Mouse (Mus musculus) forebrain, embryonic 14.5 days (tissue): ENCODE data around the gene Mdc1. TPM values are rescaled to one million over a fixed set of nuclear protein-coding genes. Genes with fewer than 3 reads are reported as not detected.
A peak's percentile ranks its signal among the peaks of the same experiment; 100 is the strongest.

ENCODE experiments used
- ATAC-seq: fragments of 200-750 bp; cut with Nextera tagmentation; 2 replicates; pipeline ENCODE4 v1.8.0; 2017; ENCODE audit warnings: mild to moderate bottlenecking, moderate library complexity
- DNase-seq: peaks from one replicate; pipeline ENCODE4 v3.0.0-alpha.2; 2015; ENCODE audit warnings: low spot score
- H3K27ac ChIP-seq: fragments of 300-500 bp; sonication (generic); 2 replicates; pipeline ENCODE4 v1.5.1; 2014; ENCODE audit warnings: low read depth, mild to moderate bottlenecking, control low read depth, low read length, moderate library complexity
- H3K27me3 ChIP-seq: fragments of 300-500 bp; sonication (generic); replicated peaks from 2 replicates; pipeline ENCODE4 v1.6.1; 2014; ENCODE audit warnings: low read length, control low read depth, mixed read lengths; ENCODE audit not compliant: control insufficient read depth, insufficient read depth
- H3K36me3 ChIP-seq: fragments of 300-500 bp; sonication (generic); 2 replicates; pipeline ENCODE4 v1.6.1; 2014; ENCODE audit warnings: low read length, control low read depth; ENCODE audit not compliant: control insufficient read depth, insufficient read depth
- H3K4me1 ChIP-seq: fragments of 300-500 bp; sonication (generic); 2 replicates; pipeline ENCODE4 v1.6.1; 2014; ENCODE audit warnings: antibody characterized with exemption, low read length, control low read depth; ENCODE audit not compliant: control insufficient read depth, insufficient read depth
- H3K4me2 ChIP-seq: fragments of 300-500 bp; sonication (generic); 2 replicates; pipeline ENCODE4 v1.6.1; 2014; ENCODE audit warnings: mild to moderate bottlenecking, control low read depth, low read length
- H3K4me3 ChIP-seq: fragments of 300-500 bp; sonication (generic); 2 replicates; pipeline ENCODE4 v1.5.1; 2014; ENCODE audit warnings: low read depth, low read length, control low read depth
- H3K9ac ChIP-seq: fragments of 300-500 bp; sonication (generic); 2 replicates; pipeline ENCODE4 v1.6.1; 2014; ENCODE audit warnings: mild to moderate bottlenecking, low read length, control low read depth, moderate library complexity
- H3K9me3 ChIP-seq: fragments of 300-500 bp; sonication (generic); replicated peaks from 2 replicates; pipeline ENCODE4 v1.6.1; 2016; ENCODE audit warnings: low read length, control low read depth, mixed read lengths; ENCODE audit not compliant: control insufficient read depth
- WGBS: fragments of 180-500 bp; shearing (Covaris S2); extraction: QIAGEN DNeasy Blood & Tissue Kit; methylation state at CpG from one replicate; pipeline ENCODE4 v1.1.7; 2014; 5-methylcytosine and 5-hydroxymethylcytosine counted together
- polyA plus RNA-seq: library from polyadenylated mRNA; unstranded; fragments of >200 nt; fragmentation: Nextera tagmentation; extraction: Ambion mirVana; gene quantifications from 2 replicates; pipeline ENCODE4 v1.2.1, GENCODE M21; 2014

Mdc1 gene
- polyA plus RNA-seq, 1 experiment from 2014 or later: 14.4 TPM

- Histone ChIP-seq H3K9ac (peak overlapping the region; percentile 72), H3K4me2 (peak overlapping the region; percentile 92), H3K36me3 (peaks cover 14% of the 10 kb centered on the region), H3K4me3 (peak overlapping the region; percentile 59), H3K9me3 (peaks cover 4% of the 10 kb centered on the region; the same call in 1 of the 2 replicates), H3K27me3 (no peaks in the 10 kb centered on the region), H3K27ac (peak overlapping the region; percentile 96), H3K4me1 (peaks cover 33% of the 10 kb centered on the region)
- DNase-seq (peak; percentile 28), ATAC-seq (no peak)
- 8% methylated on average over 26 of the region's 26 CpGs for whole genome bisulfite sequencing
Observed at GRCm38 (mm10) chr17:35866911-35867890, 25.9 kb downstream of the Mdc1 start.

DNA sequence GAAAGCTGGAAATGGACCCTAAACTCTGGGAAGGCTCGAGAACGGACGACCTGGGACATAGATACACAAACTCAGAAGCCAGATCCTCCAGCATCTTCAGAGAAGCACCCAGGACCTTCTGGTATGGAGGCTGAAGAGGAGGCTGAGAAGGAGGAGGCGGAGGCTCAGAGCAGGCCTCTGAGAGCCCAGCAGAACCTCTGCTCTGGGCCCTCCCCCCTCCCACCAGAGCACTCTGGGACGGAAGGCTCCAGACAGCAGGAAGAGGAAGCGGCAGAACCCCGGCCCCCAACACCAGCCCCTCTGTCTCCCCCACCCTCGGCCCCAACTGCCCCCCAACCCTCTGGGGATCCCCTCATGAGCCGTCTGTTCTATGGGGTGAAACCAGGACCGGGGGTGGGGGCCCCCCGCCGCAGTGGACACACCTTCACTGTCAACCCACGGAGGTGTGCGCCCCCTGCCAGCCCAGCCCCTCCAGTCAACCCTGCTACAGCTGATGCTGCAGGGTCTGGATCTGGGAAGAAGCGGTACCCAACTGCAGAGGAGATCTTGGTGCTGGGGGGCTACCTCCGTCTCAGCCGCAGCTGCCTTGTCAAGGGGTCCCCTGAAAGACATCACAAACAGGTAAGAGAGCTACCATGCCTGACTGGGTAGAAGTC is 27.0 kb downstream of the Mdc1 start:
- no peaks in the 10 kb centered on the region for H3K27me3 ChIP-seq
- peak overlapping the region; percentile 21; the same call in 1 of the 2 replicates for H3K27ac ChIP-seq
- H3K9me3 ChIP-seq: peaks cover 4% of the 10 kb centered on the region; the same call in 1 of the 2 replicates
- DNase-seq (no peak), ATAC-seq (no peak)
- peak overlapping the region; percentile 59 for H3K4me3 ChIP-seq
- H3K36me3 ChIP-seq: peaks cover 19% of the 10 kb centered on the region
- peaks cover 33% of the 10 kb centered on the region for H3K4me1 ChIP-seq
- peak overlapping the region; percentile 72 for H3K9ac ChIP-seq
- WGBS: 40% methylated on average over 14 of the region's 17 CpGs
- peak overlapping the region; percentile 92 for H3K4me2 ChIP-seq

DNA sequence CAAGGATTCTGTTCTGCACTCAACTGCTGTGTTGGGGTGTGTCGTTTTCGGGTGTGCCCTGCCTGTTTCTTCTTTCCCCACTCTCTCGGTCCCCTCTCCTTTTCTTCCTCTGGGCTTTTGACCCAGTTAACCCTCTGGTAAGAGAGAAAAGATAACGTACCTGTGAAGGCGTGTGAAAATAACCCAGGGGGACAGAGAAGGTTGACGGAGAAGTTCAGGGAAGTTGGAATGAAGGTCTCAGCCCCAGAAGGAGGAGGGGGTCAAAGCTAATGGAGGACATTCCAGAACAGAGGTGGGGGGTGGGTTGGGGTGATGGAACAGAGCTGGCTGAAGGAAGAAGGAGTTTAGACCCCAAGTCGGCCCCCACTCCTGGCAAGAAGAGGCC is 27.6 kb downstream of the Mdc1 start:
- no peak for DNase-seq
- Histone ChIP-seq H3K36me3 (peaks cover 19% of the 10 kb centered on the region), H3K27ac (no peak overlapping the region), H3K9me3 (peaks cover 4% of the 10 kb centered on the region; the same call in 1 of the 2 replicates), H3K4me3 (peak overlapping the region; percentile 59), H3K4me1 (peaks cover 33% of the 10 kb centered on the region), H3K4me2 (peak overlapping the region; percentile 92), H3K27me3 (no peaks in the 10 kb centered on the region), H3K9ac (peak overlapping the region; percentile 72)
- 4% methylated on average over 7 of the region's 7 CpGs for WGBS
- ATAC-seq: no peak

DNA sequence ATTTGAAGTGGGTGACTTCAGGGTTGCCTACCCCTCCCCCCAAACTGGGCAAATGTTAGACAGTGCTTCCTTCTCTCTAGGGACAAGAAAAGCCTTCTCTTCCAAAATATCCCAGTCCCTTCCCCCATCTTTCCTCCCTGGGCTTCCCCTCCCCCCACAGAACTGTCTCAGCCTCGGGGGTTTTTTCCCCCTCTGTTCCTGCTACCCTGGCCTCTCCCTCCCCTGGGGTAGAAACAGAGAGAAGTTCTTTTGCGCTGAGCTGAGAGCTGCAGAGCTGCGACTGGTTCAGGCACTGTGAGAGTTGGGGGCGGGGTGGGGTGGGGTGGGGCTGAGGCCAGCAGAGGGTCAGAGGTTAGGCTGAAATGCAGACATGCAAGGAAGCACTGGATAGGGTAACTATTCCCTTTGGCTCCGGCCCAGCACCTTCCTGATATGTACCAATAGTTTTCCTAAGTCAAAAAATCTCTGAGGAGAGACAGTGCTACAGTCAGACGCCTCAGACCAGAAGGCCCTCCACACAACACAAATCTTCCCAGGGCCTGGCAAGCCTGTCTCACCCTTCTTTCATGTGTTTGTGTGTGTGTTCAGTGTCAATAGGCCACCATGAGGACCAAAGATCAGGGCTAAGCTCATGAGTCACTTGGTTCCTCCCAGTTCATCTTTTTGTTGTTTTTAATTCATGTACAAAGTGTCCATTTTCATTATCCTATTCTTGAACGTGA is 28.2 kb downstream of the Mdc1 start:
- Histone ChIP-seq H3K36me3 (peaks cover 25% of the 10 kb centered on the region), H3K27me3 (no peaks in the 10 kb centered on the region), H3K9ac (peak overlapping the region; percentile 72), H3K9me3 (peaks cover 4% of the 10 kb centered on the region; the same call in 1 of the 2 replicates), H3K27ac (peak overlapping the region; percentile 55; the same call in 1 of the 2 replicates), H3K4me2 (peak overlapping the region; percentile 92), H3K4me3 (peak overlapping the region; percentile 59), H3K4me1 (peaks cover 33% of the 10 kb centered on the region)
- ATAC-seq: no peak
- 3% methylated on average over 7 of the region's 7 CpGs for WGBS
- peak; percentile 10 for DNase-seq

- peak overlapping the region; percentile 18; the same call in 1 of the 2 replicates for H3K27ac ChIP-seq
- ATAC-seq (no peak), DNase-seq (no peak)
- peaks cover 33% of the 10 kb centered on the region for H3K36me3 ChIP-seq
- H3K9me3 ChIP-seq: peaks cover 4% of the 10 kb centered on the region; the same call in 1 of the 2 replicates
- peaks cover 33% of the 10 kb centered on the region for H3K4me1 ChIP-seq
- WGBS: 76% methylated on average over 9 of the region's 9 CpGs
- H3K4me3 ChIP-seq: peak overlapping the region; percentile 59
- peak overlapping the region; percentile 92 for H3K4me2 ChIP-seq
- H3K9ac ChIP-seq: peak overlapping the region; percentile 72
- H3K27me3 ChIP-seq: no peaks in the 10 kb centered on the region
Observed at GRCm38 (mm10) chr17:35870151-35870883, 29.0 kb downstream of the Mdc1 start.

DNA sequence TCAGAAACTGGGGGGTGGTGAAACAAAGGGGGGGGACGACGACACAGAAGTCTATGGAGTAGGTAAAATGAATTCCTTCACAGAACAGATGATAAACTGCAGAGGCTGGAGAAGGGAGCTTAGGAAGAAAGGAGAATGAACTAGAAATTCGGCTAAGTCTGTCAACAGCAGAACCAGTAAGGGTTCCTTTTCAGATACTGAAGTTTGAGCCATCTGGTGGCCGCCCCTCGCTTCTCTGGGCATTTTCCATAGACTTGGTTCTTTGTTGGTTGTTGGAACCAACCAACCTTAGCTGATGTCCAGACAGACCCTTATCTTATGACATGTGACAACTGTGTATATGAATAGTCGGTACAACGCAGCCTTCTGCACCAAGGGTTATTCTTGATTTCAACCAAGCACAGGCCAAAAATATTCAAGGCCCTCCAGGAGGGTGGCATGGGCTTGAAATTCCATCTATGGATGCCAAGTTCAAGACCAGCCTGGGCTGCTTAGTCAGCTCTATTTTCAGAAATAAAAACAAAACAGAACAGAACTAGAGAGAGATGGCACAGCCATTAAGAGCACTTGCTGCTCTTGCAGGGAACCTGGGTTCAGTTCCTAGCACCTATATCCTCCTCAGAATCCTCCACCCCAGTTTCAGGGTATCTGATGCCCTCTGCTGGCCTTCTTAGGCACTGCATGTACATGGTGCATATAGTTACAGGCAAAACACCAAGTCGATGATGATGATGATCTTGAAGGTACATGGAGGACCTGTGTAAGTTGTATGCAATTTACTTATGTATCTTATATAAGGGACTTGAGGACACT is 29.8 kb downstream of the Mdc1 start:
- H3K27ac ChIP-seq: no peak overlapping the region
- H3K36me3 ChIP-seq: peaks cover 38% of the 10 kb centered on the region
- H3K4me2 ChIP-seq: peak overlapping the region; percentile 92
- H3K4me3 ChIP-seq: no peak overlapping the region
- ATAC-seq: no peak
- peaks cover 33% of the 10 kb centered on the region for H3K4me1 ChIP-seq
- no peak for DNase-seq
- H3K9me3 ChIP-seq: peaks cover 4% of the 10 kb centered on the region; the same call in 1 of the 2 replicates
- WGBS: 84% methylated on average over 8 of the region's 8 CpGs
- H3K9ac ChIP-seq: peak overlapping the region; percentile 5; the same call in 1 of the 2 replicates
- H3K27me3 ChIP-seq: no peaks in the 10 kb centered on the region

DNA sequence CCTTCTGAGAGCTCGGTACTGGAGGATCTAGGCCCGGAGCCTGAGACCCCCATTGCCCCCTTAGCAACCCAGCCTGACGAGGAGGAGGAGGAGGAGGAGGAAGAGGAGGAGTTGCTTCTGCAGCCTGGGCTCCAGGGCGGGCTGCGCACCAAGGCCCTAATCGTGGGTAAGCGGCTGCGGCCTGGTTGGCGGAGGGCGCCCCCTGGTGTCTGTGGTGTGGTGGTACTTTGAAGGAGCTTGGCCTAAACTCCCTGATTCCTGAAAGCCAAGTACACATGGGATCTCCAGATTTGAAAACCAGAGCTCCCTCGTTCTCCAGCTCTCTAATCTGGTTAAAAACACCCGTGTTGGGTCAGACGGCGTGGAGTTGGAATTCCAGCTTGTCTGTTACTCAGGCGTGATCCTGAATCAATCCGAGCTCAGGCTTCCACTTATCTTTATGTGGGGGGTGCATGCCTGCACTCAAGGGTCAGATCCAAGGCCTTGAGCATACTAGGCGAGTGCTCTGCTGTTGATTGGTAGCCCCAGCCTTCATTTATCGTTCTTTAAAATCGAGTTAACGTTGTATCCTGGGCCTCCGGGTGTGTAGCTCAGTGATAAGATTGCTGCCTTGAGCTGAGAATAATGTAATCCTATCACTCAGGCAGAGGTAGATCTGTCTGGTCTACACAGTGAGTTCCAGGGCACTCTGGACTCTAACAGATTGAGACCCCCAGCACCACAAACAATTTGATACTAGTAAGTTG is 32.6 kb downstream of the Mdc1 start:
- H3K9ac ChIP-seq: peak overlapping the region; percentile 37; the same call in 1 of the 2 replicates
- peaks cover 16% of the 10 kb centered on the region for H3K4me1 ChIP-seq
- peak; percentile 57 for ATAC-seq
- WGBS: 34% methylated on average over 21 of the region's 21 CpGs
- peak overlapping the region; percentile 25; the same call in 1 of the 2 replicates for H3K4me2 ChIP-seq
- no peaks in the 10 kb centered on the region for H3K27me3 ChIP-seq
- H3K36me3 ChIP-seq: peaks cover 38% of the 10 kb centered on the region
- peaks cover 4% of the 10 kb centered on the region; the same call in 1 of the 2 replicates for H3K9me3 ChIP-seq
- peak; percentile 83 for DNase-seq
- peak overlapping the region; percentile 36; the same call in 1 of the 2 replicates for H3K27ac ChIP-seq
- H3K4me3 ChIP-seq: no peak overlapping the region
